Mouse (Mus musculus) C2C12 (cell line): ENCODE measurements around the gene Myo6.

Source experiments
- CEBPB ChIP-seq: IDR thresholded peaks from one replicate; pipeline ENCODE4 v1.6.1; 2011; ENCODE audit warnings: low read depth, mild to moderate bottlenecking, control low read depth, moderate library complexity
- CTCF ChIP-seq: IDR thresholded peaks from one replicate; pipeline ENCODE4 v1.5.1; 2011; ENCODE audit not compliant: control insufficient read depth, insufficient read depth, insufficient read length
- FOSL1 ChIP-seq: IDR thresholded peaks from one replicate; pipeline ENCODE4 v1.8.0; 2011; ENCODE audit warnings: mild to moderate bottlenecking, low read length; ENCODE audit not compliant: poor library complexity, insufficient read depth, severe bottlenecking
- MAX ChIP-seq: IDR thresholded peaks from one replicate; pipeline ENCODE4 v1.6.1; 2011; ENCODE audit warnings: mild to moderate bottlenecking, control low read depth
- MYOD1 ChIP-seq: IDR thresholded peaks from one replicate; pipeline ENCODE4 v1.6.1; 2011; ENCODE audit warnings: low read depth; ENCODE audit not compliant: control insufficient read depth, insufficient read length
- MYOG ChIP-seq: IDR thresholded peaks from one replicate; pipeline ENCODE4 v1.6.1; 2011; ENCODE audit not compliant: control insufficient read depth, insufficient read length; ENCODE audit errors: extremely low read depth
- USF1 ChIP-seq: IDR thresholded peaks from one replicate; pipeline ENCODE4 v1.6.1; 2011; ENCODE audit warnings: low read depth, mild to moderate bottlenecking, control low read depth, moderate library complexity

DNA sequence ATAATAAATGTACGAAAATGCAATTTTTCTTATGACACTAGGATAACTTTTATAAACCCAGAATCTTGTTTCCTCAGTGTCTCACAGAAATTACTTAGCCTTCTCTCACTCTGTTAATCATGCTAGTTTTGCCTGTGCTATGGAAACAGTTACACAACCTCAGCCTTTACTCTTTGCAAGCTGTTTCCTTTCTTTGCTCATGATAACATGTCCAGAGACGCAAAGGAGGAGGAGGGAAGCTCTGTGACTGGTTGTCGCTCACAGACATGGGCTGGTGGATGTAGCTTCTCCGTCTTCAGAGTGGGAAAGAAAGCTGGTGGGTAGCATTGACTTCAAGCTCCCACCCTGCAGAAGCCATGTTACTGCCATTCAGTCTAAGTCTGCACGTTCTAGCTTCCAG is 15.2 kb upstream of the Myo6 start:
- TF ChIP-seq CEBPB (no peak), CTCF (no peak), MAX (no peak), USF1 (no peak), FOSL1 (no peak), MYOD1 (no peak), MYOG (no peak)
